Mouse (Mus musculus): ENCODE results near the gene Atf6b. TPM values are rescaled to one million over a fixed set of nuclear protein-coding genes. Genes with fewer than 3 reads are reported as not detected.

Gene Atf6b
- total and polyA plus RNA-seq, 3 experiments = 18.9 to 59.6 (median 34.3) TPM

DNA sequence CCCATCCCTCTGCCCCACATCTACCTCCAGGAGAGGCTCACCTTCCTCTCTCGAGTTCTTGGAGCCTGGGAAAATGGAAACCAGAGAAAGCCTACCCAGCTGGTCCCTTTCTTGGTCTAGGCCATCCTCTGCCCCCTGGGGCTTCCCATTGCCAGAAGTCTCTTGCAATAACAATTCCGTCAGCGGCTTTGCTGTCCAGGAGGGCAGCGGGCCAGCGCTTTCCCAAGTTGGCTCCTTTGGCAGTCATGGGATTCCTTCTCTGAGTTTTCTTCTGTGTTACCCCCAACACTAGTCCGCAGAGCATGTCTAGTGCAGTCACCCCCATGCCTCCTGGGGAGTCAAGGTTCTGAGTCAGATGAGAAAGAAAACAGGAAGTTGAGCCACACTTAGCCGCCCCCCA, 46.0 kb downstream of the Atf6b start:
- dilution Hi-C loops (cut with MboI; ENCODE audit: extremely low pct_ligation_motif_present, extremely low pct_unique_long_range_greater_than_20kb, low sequenced_read_pairs) (no loop called here), in situ Hi-C loops (cut with MboI; ENCODE audit: low pct_ligation_motif_present, low pct_unique_long_range_greater_than_20kb, low sequenced_read_pairs) (no loop called here)
- H3K4me1 ChIP-seq (ENCODE audit: control insufficient read depth in 1 of 2, insufficient read depth in 2 of 2) = 0 out of 4 replicates have a peak, but pooled peaks cover 0 to 2% of the 10 kb centered on the region in 2 experiments
- no peaks in the 10 kb centered on the region for H3K79me2 ChIP-seq (replicated peaks; ENCODE audit: control insufficient read depth, extremely low read depth, insufficient read depth, poor library complexity, severe bottlenecking)
- no peaks in the 10 kb centered on the region for H3K36me3 ChIP-seq (replicated peaks in 1 of 2; ENCODE audit: control insufficient read depth in 1 of 2, insufficient read depth in 1 of 2, low read length in 1 of 2)
- H3K27ac ChIP-seq (ENCODE audit: insufficient read depth, low read depth) = no peak overlapping the region
- DNase-seq (ENCODE audit: extremely low read depth) = no peak
- H3K4me3 ChIP-seq (replicated peaks in 1 of 3; ENCODE audit: low read depth in 2 of 3, low read length in 2 of 3, poor library complexity in 1 of 3) = no peak overlapping the region
- peaks cover 78% of the 10 kb centered on the region for H3K27me3 ChIP-seq (replicated peaks)
- peaks cover 8% of the 10 kb centered on the region for H3K9me3 ChIP-seq (replicated peaks; ENCODE audit: low read length)
- no peak overlapping the region for H3K4me2 ChIP-seq (ENCODE audit: insufficient read depth, low read depth, poor library complexity, severe bottlenecking)
- TF ChIP-seq E2F4 (IDR thresholded peaks at IDR 0.05; ENCODE audit: insufficient replicate concordance, low read depth, low read length) (no peak), TCF12 (IDR thresholded peaks at IDR 0.05; ENCODE audit: low read depth, low read length) (no peak), USF2 (conservative IDR thresholded peaks at IDR 0.05; ENCODE audit: low read depth, low read length) (no peak), JUND (conservative IDR thresholded peaks at IDR 0.05; ENCODE audit: low read depth, low read length) (no peak), SIN3A (IDR thresholded peaks at IDR 0.05; ENCODE audit: low read length) (no peak), BHLHE40 (IDR thresholded peaks at IDR 0.05; ENCODE audit: low read depth, low read length) (no peak), ETS1 (conservative IDR thresholded peaks at IDR 0.05; ENCODE audit: low read depth, low read length) (no peak), MAZ (IDR thresholded peaks at IDR 0.05; ENCODE audit: low read depth, low read length) (no peak), POLR2A (IDR thresholded peaks at IDR 0.05; ENCODE audit: low read depth, low read length) (no peak), CHD1 (IDR thresholded peaks at IDR 0.05; ENCODE audit: low read depth, low read length) (no peak), MEF2A (IDR thresholded peaks at IDR 0.05; ENCODE audit: borderline replicate concordance, low read depth, low read length) (no peak), KAT2A (IDR thresholded peaks at IDR 0.05; ENCODE audit: insufficient replicate concordance, low read length) (no peak), EP300 (IDR thresholded peaks at IDR 0.05; ENCODE audit: low read length) (no peak), HCFC1 (IDR thresholded peaks at IDR 0.05; ENCODE audit: low read depth, low read length) (no peak), MAFK (IDR thresholded peaks at IDR 0.05; ENCODE audit: insufficient replicate concordance, low read length) (no peak), GABPA (IDR thresholded peaks at IDR 0.05; ENCODE audit: insufficient replicate concordance, low read depth, low read length) (no peak), JUN (IDR thresholded peaks at IDR 0.05; ENCODE audit: insufficient read depth, low read depth, low read length) (no peak)
- H3K9ac ChIP-seq (ENCODE audit: insufficient read depth, low read depth) = no peak overlapping the region

- no peak overlapping the region for H3K4me3 ChIP-seq (replicated peaks in 1 of 3; ENCODE audit: low read depth in 2 of 3, low read length in 2 of 3, poor library complexity in 1 of 3)
- peaks cover 10% of the 10 kb centered on the region for H3K9me3 ChIP-seq (replicated peaks; ENCODE audit: low read length)
- peaks cover 58% of the 10 kb centered on the region for H3K27me3 ChIP-seq (replicated peaks)
- no peak overlapping the region for H3K27ac ChIP-seq (ENCODE audit: insufficient read depth, low read depth)
- H3K4me1 ChIP-seq (ENCODE audit: control insufficient read depth in 1 of 2, insufficient read depth in 2 of 2) = no peaks in the 10 kb centered on the region
- DNase-seq (ENCODE audit: extremely low read depth) = no peak
- in situ Hi-C loops (cut with MboI; ENCODE audit: low pct_ligation_motif_present, low pct_unique_long_range_greater_than_20kb, low sequenced_read_pairs) (no loop called here), dilution Hi-C loops (cut with MboI; ENCODE audit: extremely low pct_ligation_motif_present, extremely low pct_unique_long_range_greater_than_20kb, low sequenced_read_pairs) (no loop called here)
- no peaks in the 10 kb centered on the region for H3K36me3 ChIP-seq (replicated peaks in 1 of 2; ENCODE audit: control insufficient read depth in 1 of 2, insufficient read depth in 1 of 2, low read length in 1 of 2)
- no peak overlapping the region for H3K9ac ChIP-seq (ENCODE audit: insufficient read depth, low read depth)
- no peak overlapping the region for H3K4me2 ChIP-seq (ENCODE audit: insufficient read depth, low read depth, poor library complexity, severe bottlenecking)
- no peaks in the 10 kb centered on the region for H3K79me2 ChIP-seq (replicated peaks; ENCODE audit: control insufficient read depth, extremely low read depth, insufficient read depth, poor library complexity, severe bottlenecking)
- no peak for TF ChIP-seq POLR2AphosphoS2 (IDR thresholded peaks at IDR 0.05; ENCODE audit: low read depth, low read length)
Observed at GRCm38 (mm10) chr17:34699575-34700408, 52.8 kb downstream of the Atf6b start.

All from CH12.LX (cell line).